Mouse (Mus musculus) left cerebral cortex, adult 2 months (tissue): Measurements from ENCODE around the gene Nlrc5. TPM values are rescaled to one million over a fixed set of nuclear protein-coding genes. Genes with fewer than 3 reads are reported as not detected.
A peak's percentile ranks its signal among the peaks of the same experiment; 100 is the strongest.

ENCODE experiments used
- DNase-seq, 2 experiments: peaks; one replicate each; pipeline ENCODE4 v3.0.0; 2021 to 2022; ENCODE audit warnings: low spot score in 2 of 2, mixed read lengths in 1 of 2; ENCODE audit errors: extremely low spot score in 1 of 2
- H3K27ac ChIP-seq: fragments of 200-600 bp; 2 replicates; pipeline ENCODE4 v1.8.1; 2022
- H3K4me3 ChIP-seq: fragments of 200-600 bp; 2 replicates; pipeline ENCODE4 v1.8.1; 2022
- CTCF ChIP-seq: fragments of 200-600 bp; IDR thresholded peaks from 2 replicates; pipeline ENCODE4 v1.8.1; 2022; ENCODE audit warnings: antibody characterized with exemption, mild to moderate bottlenecking, moderate library complexity
- intact Hi-C: fragments of 180-260 bp; cut with DNase I; formaldehyde crosslinking; loops from one replicate; pipeline ENCODE4 v1.15.1; 2025
- total RNA-seq, 2 experiments: library from RNA; stranded (reverse); gene quantifications; 2 replicates each; pipeline ENCODE4 v1.2.3; 2021

The Nlrc5 gene
- total RNA-seq, 2 experiments from 2014 or later: 0.51 to 0.59 TPM

GRCm38 (mm10) chr8:94535631-94536030 lies 101.5 kb downstream of the Nlrc5 start:
- intact Hi-C loops: no loop called here
- TF ChIP-seq CTCF: no peak
- H3K4me3 ChIP-seq: no peak overlapping the region

GRCm38 (mm10) chr8:94537456-94537855 lies 103.3 kb downstream of the Nlrc5 start:
- no peak for DNase-seq
- no peak for TF ChIP-seq CTCF
- no peak overlapping the region for H3K27ac ChIP-seq
- intact Hi-C loops: no loop called here
- no peak overlapping the region for H3K4me3 ChIP-seq

More at GRCm38 (mm10) chr8:94535631-94536030, 101.5 kb downstream of the Nlrc5 start:
- no peak for DNase-seq
- H3K27ac ChIP-seq: no peak overlapping the region

- H3K4me3 ChIP-seq: no peak overlapping the region
- no peak for TF ChIP-seq CTCF
- DNase-seq: no peak
- no peak overlapping the region for H3K27ac ChIP-seq
- intact Hi-C loops: no loop called here
Observed at GRCm38 (mm10) chr8:94540025-94540424, 105.9 kb downstream of the Nlrc5 start.

- intact Hi-C loops: no loop called here
- Histone ChIP-seq H3K4me3 (no peak overlapping the region), H3K27ac (no peak overlapping the region)
- no peak for DNase-seq
- no peak for TF ChIP-seq CTCF
Observed at GRCm38 (mm10) chr8:94540889-94541795, 107.0 kb downstream of the Nlrc5 start.

GRCm38 (mm10) chr8:94543981-94544380 lies 109.8 kb downstream of the Nlrc5 start:
- no peak for TF ChIP-seq CTCF
- Histone ChIP-seq H3K4me3 (no peak overlapping the region), H3K27ac (no peak overlapping the region)
- DNase-seq: no peak
- intact Hi-C loops: no loop called here

- H3K27ac ChIP-seq: peak overlapping the region; percentile 45
- no peak for TF ChIP-seq CTCF
- no peak overlapping the region for H3K4me3 ChIP-seq
- no peak for DNase-seq
- intact Hi-C loops: no loop called here
Observed at GRCm38 (mm10) chr8:94549041-94549440, 114.9 kb downstream of the Nlrc5 start.

- Histone ChIP-seq H3K4me3 (no peak overlapping the region), H3K27ac (peak overlapping the region; percentile 45)
- intact Hi-C loops: no loop called here
- TF ChIP-seq CTCF: no peak
- DNase-seq: no peak
Observed at GRCm38 (mm10) chr8:94549482-94549881, 115.3 kb downstream of the Nlrc5 start.

- TF ChIP-seq CTCF: no peak
- H3K4me3 ChIP-seq: no peak overlapping the region
- intact Hi-C loops: no loop called here
- DNase-seq: no peak
- no peak overlapping the region; the same call in 1 of the 2 replicates for H3K27ac ChIP-seq
Observed at GRCm38 (mm10) chr8:94549998-94550397, 115.8 kb downstream of the Nlrc5 start.

- TF ChIP-seq CTCF: no peak
- H3K4me3 ChIP-seq: no peak overlapping the region
- intact Hi-C loops: no loop called here
- peak; percentile 37 to 65 for DNase-seq
- H3K27ac ChIP-seq: peak overlapping the region; percentile 47; the same call in 1 of the 2 replicates
Observed at GRCm38 (mm10) chr8:94551471-94552422, 117.6 kb downstream of the Nlrc5 start.

GRCm38 (mm10) chr8:94552696-94553095 lies 118.5 kb downstream of the Nlrc5 start:
- no peak for DNase-seq
- Histone ChIP-seq H3K4me3 (no peak overlapping the region), H3K27ac (no peak overlapping the region)
- intact Hi-C loops: no loop called here
- no peak for TF ChIP-seq CTCF

- intact Hi-C loops: no loop called here
- no peak for DNase-seq
- Histone ChIP-seq H3K27ac (no peak overlapping the region), H3K4me3 (no peak overlapping the region)
- TF ChIP-seq CTCF: no peak
Observed at GRCm38 (mm10) chr8:94557281-94557680, 123.1 kb downstream of the Nlrc5 start.

- Histone ChIP-seq H3K4me3 (no peak overlapping the region), H3K27ac (no peak overlapping the region)
- TF ChIP-seq CTCF: no peak
- DNase-seq: peak in 1 of 2 experiments; percentile 32
- intact Hi-C loops: no loop called here
Observed at GRCm38 (mm10) chr8:94561256-94561655, 127.1 kb downstream of the Nlrc5 start.
